Mouse (Mus musculus): Measurements from ENCODE around the gene Gjd3. TPM values are rescaled to one million over a fixed set of nuclear protein-coding genes. Genes with fewer than 3 reads are reported as not detected.

The Gjd3 gene
- total and polyA plus RNA-seq, 3 experiments: not detected

- TF ChIP-seq TCF12 (IDR thresholded peaks at IDR 0.05; ENCODE audit: low read depth, low read length): no peak
- TF ChIP-seq POLR2A (IDR thresholded peaks at IDR 0.05; ENCODE audit: control insufficient read depth in 1 of 2, insufficient read depth in 1 of 2, low read depth in 1 of 2, low read length in 2 of 2, poor library complexity in 1 of 2): 0 out of 4 replicates have a peak, but pooled peaks of 1 of the 2 experiments have one; percentile 15
- TF ChIP-seq ZNF384 (IDR thresholded peaks at IDR 0.05; ENCODE audit: low read depth, low read length): peak; percentile 40; the same call in 1 of the 2 replicates
- no peak for TF ChIP-seq MAFK (IDR thresholded peaks at IDR 0.05; ENCODE audit: borderline replicate concordance, low read depth, low read length)
Measured at GRCm38 (mm10) chr11:98998776-98999175, 16.0 kb upstream of the Gjd3 start (continued).

GRCm38 (mm10) chr11:98997659-98998058 is 14.8 kb upstream of the Gjd3 start:
- DNase-seq (ENCODE audit: low read depth, low spot score): no peak
- Histone ChIP-seq H3K27me3 (ENCODE audit: control insufficient read depth in 1 of 2, insufficient read depth in 2 of 2, low read length in 2 of 2) (no peaks in the 10 kb centered on the region), H3K36me3 (ENCODE audit: control insufficient read depth in 1 of 2, insufficient read depth in 2 of 2, low read length in 2 of 2) (peaks cover 0 to 90% of the 10 kb centered on the region in 2 experiments; a peak in 3 of 4 replicates), H3K4me1 (ENCODE audit: control insufficient read depth in 1 of 2, insufficient read depth in 2 of 2, low read length in 2 of 2) (no peaks in the 10 kb centered on the region), H3K27ac (ENCODE audit: control insufficient read depth, low read depth, low read length) (no peak overlapping the region), H3K79me2 (ENCODE audit: control insufficient read depth, insufficient read depth, low read length, poor library complexity) (no peaks in the 10 kb centered on the region), H3K9me3 (replicated peaks; ENCODE audit: insufficient read depth, low read length) (no peaks in the 10 kb centered on the region), H3K9ac (ENCODE audit: control insufficient read depth, low read depth, low read length, poor library complexity, severe bottlenecking) (no peak overlapping the region), H3K4me3 (ENCODE audit: control insufficient read depth in 1 of 2, insufficient read depth in 1 of 2, low read depth in 2 of 2, low read length in 2 of 2) (no peak overlapping the region)
- no peak for TF ChIP-seq NRF1 (IDR thresholded peaks at IDR 0.05; ENCODE audit: insufficient read depth, low read depth, low read length, poor library complexity, severe bottlenecking)
- no peak for TF ChIP-seq EP300 (IDR thresholded peaks at IDR 0.05; ENCODE audit: low read depth in 1 of 2, low read length in 2 of 2)
- no peak for TF ChIP-seq ZMIZ1 (IDR thresholded peaks at IDR 0.05; ENCODE audit: low read depth, low read length)
- TF ChIP-seq E2F4 (IDR thresholded peaks at IDR 0.05; ENCODE audit: borderline replicate concordance, low read depth, low read length): no peak
- TF ChIP-seq ZNF384 (IDR thresholded peaks at IDR 0.05; ENCODE audit: low read depth, low read length): no peak
- no peak for TF ChIP-seq MAX (IDR thresholded peaks at IDR 0.05; ENCODE audit: low read length)
- no peak for TF ChIP-seq ELF1 (IDR thresholded peaks at IDR 0.05; ENCODE audit: low read depth, low read length)

- TF ChIP-seq POLR2A (IDR thresholded peaks at IDR 0.05; ENCODE audit: control insufficient read depth in 1 of 2, insufficient read depth in 1 of 2, low read depth in 1 of 2, low read length in 2 of 2, poor library complexity in 1 of 2) (no peak), MAZ (IDR thresholded peaks at IDR 0.05; ENCODE audit: low read depth, low read length) (no peak), MAX (IDR thresholded peaks at IDR 0.05; ENCODE audit: low read length) (no peak), BHLHE40 (IDR thresholded peaks at IDR 0.05; ENCODE audit: borderline replicate concordance, low read depth, low read length) (no peak), MAFK (IDR thresholded peaks at IDR 0.05; ENCODE audit: borderline replicate concordance, low read depth, low read length) (no peak), GATA1 (IDR thresholded peaks at IDR 0.05; ENCODE audit: low read depth, low read length) (no peak), MYB (IDR thresholded peaks at IDR 0.05; ENCODE audit: low read depth, low read length) (no peak), POLR2AphosphoS5 (IDR thresholded peaks at IDR 0.05; ENCODE audit: borderline replicate concordance, low read depth, low read length) (no peak), ZC3H11A (IDR thresholded peaks at IDR 0.05; ENCODE audit: low read depth, low read length) (no peak), NELFE (IDR thresholded peaks at IDR 0.05; ENCODE audit: low read depth, low read length) (no peak), TAL1 (IDR thresholded peaks at IDR 0.05; ENCODE audit: low read length) (no peak), RCOR1 (IDR thresholded peaks at IDR 0.05; ENCODE audit: low read depth, low read length) (no peak), SMC3 (IDR thresholded peaks at IDR 0.05; ENCODE audit: low read depth, low read length) (no peak), UBTF (IDR thresholded peaks at IDR 0.05; ENCODE audit: borderline replicate concordance, insufficient read depth, low read depth, low read length) (no peak)
- no peaks in the 10 kb centered on the region for H3K9me3 ChIP-seq (replicated peaks; ENCODE audit: insufficient read depth, low read length)
- no peak overlapping the region for H3K9ac ChIP-seq (ENCODE audit: control insufficient read depth, low read depth, low read length, poor library complexity, severe bottlenecking)
- no peaks in the 10 kb centered on the region for H3K4me1 ChIP-seq (ENCODE audit: control insufficient read depth in 1 of 2, insufficient read depth in 2 of 2, low read length in 2 of 2)
- H3K36me3 ChIP-seq (ENCODE audit: control insufficient read depth in 1 of 2, insufficient read depth in 2 of 2, low read length in 2 of 2): peaks cover 0 to 81% of the 10 kb centered on the region in 2 experiments
- no peak overlapping the region for H3K4me3 ChIP-seq (ENCODE audit: control insufficient read depth in 1 of 2, insufficient read depth in 1 of 2, low read depth in 2 of 2, low read length in 2 of 2)
- DNase-seq (ENCODE audit: low read depth, low spot score): peak; percentile 21
- no peak overlapping the region for H3K27ac ChIP-seq (ENCODE audit: control insufficient read depth, low read depth, low read length)
- H3K79me2 ChIP-seq (ENCODE audit: control insufficient read depth, insufficient read depth, low read length, poor library complexity): no peaks in the 10 kb centered on the region
- H3K27me3 ChIP-seq (ENCODE audit: control insufficient read depth in 1 of 2, insufficient read depth in 2 of 2, low read length in 2 of 2): no peaks in the 10 kb centered on the region
Measured at GRCm38 (mm10) chr11:98995987-98996386, 13.2 kb upstream of the Gjd3 start.

Measured in MEL (cell line).